Mouse (Mus musculus) embryonic facial prominence, embryonic 11.5 days (tissue): Measurements from ENCODE around the gene Zscan12. TPM values are rescaled to one million over a fixed set of nuclear protein-coding genes. Genes with fewer than 3 reads are reported as not detected.
A peak's percentile ranks its signal among the peaks of the same experiment; 100 is the strongest.

Source experiments
- ATAC-seq: fragments of 200-750 bp; cut with Nextera tagmentation; replicated peaks from 2 replicates; pipeline ENCODE4 v1.8.0; 2017; ENCODE audit warnings: low read depth; ENCODE audit not compliant: insufficient number of reproducible peaks, low FRiP score, low TSS enrichment
- DNase-seq: peaks from one replicate; pipeline ENCODE4 v3.0.0-alpha.2; 2015; ENCODE audit warnings: low spot score
- H3K27ac ChIP-seq: fragments of 300-500 bp; sonication (generic); replicated peaks from 2 replicates; pipeline ENCODE4 v1.5.1; 2014; ENCODE audit warnings: mild to moderate bottlenecking, low read depth, low read length, control low read depth
- H3K27me3 ChIP-seq: fragments of 300-500 bp; sonication (generic); 2 replicates; pipeline ENCODE4 v1.6.1; 2014; ENCODE audit warnings: mild to moderate bottlenecking, low read length, moderate library complexity, mixed read lengths; ENCODE audit not compliant: control insufficient read depth, insufficient read depth
- H3K36me3 ChIP-seq: fragments of 300-500 bp; sonication (generic); replicated peaks from 2 replicates; pipeline ENCODE4 v1.6.1; 2014; ENCODE audit warnings: low read depth, mild to moderate bottlenecking, low read length, moderate library complexity, mixed read lengths; ENCODE audit not compliant: control insufficient read depth, insufficient read depth
- H3K4me1 ChIP-seq: fragments of 300-500 bp; sonication (generic); 2 replicates; pipeline ENCODE4 v1.6.1; 2014; ENCODE audit warnings: low read length, mixed read lengths; ENCODE audit not compliant: control insufficient read depth, insufficient read depth
- H3K4me2 ChIP-seq: fragments of 300-500 bp; sonication (generic); 2 replicates; pipeline ENCODE4 v1.6.1; 2014; ENCODE audit warnings: low read depth, mild to moderate bottlenecking, control low read depth, low read length, moderate library complexity
- H3K4me3 ChIP-seq: fragments of 300-500 bp; sonication (generic); 2 replicates; pipeline ENCODE4 v1.5.1; 2014; ENCODE audit warnings: low read depth, low read length, control low read depth
- H3K9ac ChIP-seq: fragments of 300-500 bp; sonication (generic); replicated peaks from 2 replicates; pipeline ENCODE4 v1.6.1; 2014; ENCODE audit warnings: mild to moderate bottlenecking, control low read depth, low read length
- H3K9me3 ChIP-seq: fragments of 300-500 bp; sonication (generic); replicated peaks from 2 replicates; pipeline ENCODE4 v1.6.1; 2016; ENCODE audit warnings: mild to moderate bottlenecking, low read length, inconsistent platforms, mixed read lengths; ENCODE audit not compliant: control insufficient read depth
- WGBS: fragments of 180-500 bp; shearing (Covaris S2); extraction: QIAGEN DNeasy Blood & Tissue Kit; methylation state at CpG from one replicate; pipeline ENCODE4 v1.1.7; 2014; 5-methylcytosine and 5-hydroxymethylcytosine counted together
- polyA plus RNA-seq: library from polyadenylated mRNA; unstranded; fragments of >200 nt; fragmentation: Nextera tagmentation; extraction: Ambion mirVana; gene quantifications from 2 replicates; pipeline ENCODE4 v1.2.1, GENCODE M21; 2014

Gene Zscan12
- polyA plus RNA-seq, 1 experiment from 2014 or later = 21.5 TPM

DNA sequence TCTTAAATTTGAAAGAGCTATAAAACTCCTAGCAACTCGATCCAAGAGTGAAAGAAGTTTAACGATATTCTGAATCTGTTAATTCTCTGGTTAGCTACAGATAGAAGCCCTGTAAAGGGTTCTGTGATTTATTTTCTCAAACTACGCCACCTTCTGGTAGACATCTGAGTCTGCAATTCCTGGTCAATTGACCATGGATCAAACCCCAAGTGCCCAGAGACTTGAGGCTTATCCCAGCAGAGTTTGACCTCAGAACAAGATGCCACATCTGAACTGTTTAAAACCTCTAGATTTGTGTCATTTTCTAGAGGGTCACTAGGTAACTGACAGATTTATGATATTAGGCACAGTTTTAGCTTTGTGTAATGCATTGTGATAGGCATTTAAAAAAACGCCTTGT is 36.4 kb upstream of the Zscan12 start:
- DNase-seq = peak; percentile 74
- WGBS = 10% methylated on average over 4 of the region's 4 CpGs
- Histone ChIP-seq H3K27ac (no peak overlapping the region), H3K4me3 (no peak overlapping the region), H3K4me2 (no peak overlapping the region), H3K4me1 (no peaks in the 10 kb centered on the region), H3K9ac (no peak overlapping the region), H3K27me3 (no peaks in the 10 kb centered on the region), H3K9me3 (no peaks in the 10 kb centered on the region), H3K36me3 (no peaks in the 10 kb centered on the region)
- 0 out of 2 replicates have a peak, but pooled peaks have one; percentile 25 for ATAC-seq

DNA sequence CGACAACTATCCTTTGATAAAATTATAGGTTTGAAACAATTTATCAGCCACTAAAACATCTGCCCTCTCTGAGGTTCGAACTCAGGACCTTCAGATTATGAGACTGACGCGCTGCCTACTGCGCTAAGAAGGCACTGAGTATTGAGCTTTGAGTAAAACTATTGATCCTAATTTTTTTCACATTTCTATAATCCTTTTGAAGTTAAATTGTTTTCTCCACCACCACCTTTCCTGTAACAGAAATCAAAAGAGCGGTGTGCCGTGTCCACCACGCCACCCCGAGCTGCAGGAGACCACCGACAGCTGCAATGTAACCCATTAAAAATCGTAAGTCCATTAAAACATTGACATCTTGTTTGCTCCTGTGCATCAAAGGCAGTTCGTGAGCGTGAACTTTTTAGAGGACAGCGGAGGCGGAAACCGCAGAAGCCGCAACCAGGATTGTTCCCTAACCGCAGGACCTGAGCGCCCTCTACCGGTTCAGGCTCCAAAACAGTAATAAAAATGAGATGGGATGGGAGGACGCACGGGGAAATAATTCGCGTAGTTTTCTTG is 35.9 kb upstream of the Zscan12 start:
- H3K27me3 ChIP-seq = no peaks in the 10 kb centered on the region
- DNase-seq (peak; percentile 95), ATAC-seq (peak; percentile 63)
- H3K4me3 ChIP-seq = peak overlapping the region; percentile 32
- H3K27ac ChIP-seq = no peak overlapping the region
- no peaks in the 10 kb centered on the region for H3K36me3 ChIP-seq
- H3K9me3 ChIP-seq = no peaks in the 10 kb centered on the region
- peak overlapping the region; percentile 38 for H3K4me2 ChIP-seq
- under 1% methylated on average over 24 of the region's 24 CpGs for WGBS
- no peaks in the 10 kb centered on the region for H3K4me1 ChIP-seq
- no peak overlapping the region for H3K9ac ChIP-seq

DNA sequence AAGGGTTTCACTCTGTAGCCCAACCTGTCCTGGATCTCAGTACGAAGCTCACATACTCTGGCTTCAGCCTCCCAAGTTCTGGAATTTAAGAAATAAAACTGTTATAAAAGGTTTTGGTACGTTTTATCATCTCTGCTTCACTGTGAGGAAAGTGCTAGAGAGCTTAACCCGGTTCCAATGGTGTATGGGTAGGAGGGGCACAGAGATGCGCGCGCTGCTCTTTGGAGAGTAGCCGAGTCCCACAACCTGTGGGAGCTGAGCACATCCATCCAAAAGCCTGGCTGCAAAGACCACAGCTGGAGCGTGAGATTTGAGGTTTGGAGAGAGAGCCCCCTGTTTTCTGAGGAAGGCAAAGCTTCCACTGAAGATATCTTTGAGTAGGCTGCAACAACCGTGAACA is 35.2 kb upstream of the Zscan12 start:
- peak; percentile 69 for DNase-seq
- peak overlapping the region; percentile 32 for H3K4me3 ChIP-seq
- peak overlapping the region; percentile 33 for H3K4me2 ChIP-seq
- H3K4me1 ChIP-seq = no peaks in the 10 kb centered on the region
- H3K27me3 ChIP-seq = no peaks in the 10 kb centered on the region
- 0 out of 2 replicates have a peak, but pooled peaks have one; percentile 70 for ATAC-seq
- WGBS = 0% methylated on average over 9 of the region's 9 CpGs
- H3K9ac ChIP-seq = peak overlapping the region; percentile 4; the same call in 1 of the 2 replicates
- H3K9me3 ChIP-seq = no peaks in the 10 kb centered on the region
- H3K27ac ChIP-seq = no peak overlapping the region
- H3K36me3 ChIP-seq = no peaks in the 10 kb centered on the region

DNA sequence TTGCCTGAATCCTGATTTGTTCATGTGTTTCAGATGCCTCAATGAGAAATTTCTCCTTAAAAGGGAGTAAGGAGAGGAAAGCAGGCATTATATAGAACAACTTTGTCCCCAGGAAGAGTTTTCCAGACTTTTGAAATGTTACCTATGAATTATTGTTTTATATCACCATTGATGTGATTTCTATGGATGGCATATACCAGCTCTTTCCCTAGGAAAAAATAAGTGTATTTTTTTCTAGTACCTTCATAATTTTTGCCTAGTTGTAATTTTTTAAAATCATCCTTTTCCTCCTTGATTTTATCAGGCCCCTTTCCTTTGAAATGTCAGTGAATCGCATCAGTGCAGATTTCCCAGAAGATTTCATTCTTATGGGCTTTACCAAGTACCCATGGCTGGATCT is 16.0 kb upstream of the Zscan12 start, which contains the start of gene Olfr1367:
TSS of gene Olfr1367 (plus strand) at position 301 of the 400 bp plus-strand sequence.
- ATAC-seq = no peak
- H3K27me3 ChIP-seq = no peaks in the 10 kb centered on the region
- no peaks in the 10 kb centered on the region for H3K9me3 ChIP-seq
- no peak within 1 kb of the TSS for H3K9ac ChIP-seq
- DNase-seq = no peak
- no peaks in the 10 kb centered on the region for H3K36me3 ChIP-seq
- H3K4me1 ChIP-seq = no peaks in the 10 kb centered on the region
- H3K4me2 ChIP-seq = no peak within 1 kb of the TSS
- H3K4me3 ChIP-seq = no peak within 1 kb of the TSS
- 94% methylated on average over 1 of the region's 1 CpGs for WGBS
- H3K27ac ChIP-seq = no peak within 1 kb of the TSS

- no peak for ATAC-seq
- no peaks in the 10 kb centered on the region for H3K4me1 ChIP-seq
- H3K4me2 ChIP-seq = no peak overlapping the region
- no peak for DNase-seq
- no peaks in the 10 kb centered on the region for H3K9me3 ChIP-seq
- no peak overlapping the region for H3K4me3 ChIP-seq
- no peak overlapping the region for H3K9ac ChIP-seq
- H3K36me3 ChIP-seq = no peaks in the 10 kb centered on the region
- H3K27ac ChIP-seq = no peak overlapping the region
- no peaks in the 10 kb centered on the region for H3K27me3 ChIP-seq
Measured at GRCm38 (mm10) chr13:21350593-21350992, 12.0 kb upstream of the Zscan12 start.

DNA sequence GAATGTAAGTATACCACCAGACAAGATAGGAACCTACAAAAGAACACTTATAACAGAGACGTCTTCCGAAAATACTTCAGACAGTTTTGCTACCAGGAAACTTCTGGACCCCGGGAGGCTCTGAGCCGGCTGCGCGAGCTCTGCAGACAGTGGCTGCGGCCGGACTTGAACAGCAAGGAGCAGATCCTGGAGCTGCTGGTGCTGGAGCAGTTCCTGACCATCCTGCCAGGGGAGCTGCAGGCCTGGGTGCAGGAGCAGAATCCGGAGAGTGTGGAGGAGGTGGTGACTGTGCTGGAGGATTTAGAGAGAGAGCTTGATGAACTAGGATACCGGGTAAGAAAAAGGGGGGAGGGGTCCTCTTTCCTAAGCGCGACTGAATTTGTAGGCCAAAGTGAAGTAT is 1.1 kb downstream of the Zscan12 start:
- no peak for ATAC-seq
- DNase-seq = no peak
- peak overlapping the region; percentile 57 for H3K4me3 ChIP-seq
- H3K27ac ChIP-seq = no peak overlapping the region
- 65% methylated on average over 12 of the region's 12 CpGs for WGBS
- H3K4me1 ChIP-seq = no peaks in the 10 kb centered on the region
- H3K4me2 ChIP-seq = peak overlapping the region; percentile 58
- H3K27me3 ChIP-seq = no peaks in the 10 kb centered on the region
- peak overlapping the region; percentile 54 for H3K9ac ChIP-seq
- no peaks in the 10 kb centered on the region; the same call in 1 of the 2 replicates for H3K36me3 ChIP-seq
- no peaks in the 10 kb centered on the region for H3K9me3 ChIP-seq

DNA sequence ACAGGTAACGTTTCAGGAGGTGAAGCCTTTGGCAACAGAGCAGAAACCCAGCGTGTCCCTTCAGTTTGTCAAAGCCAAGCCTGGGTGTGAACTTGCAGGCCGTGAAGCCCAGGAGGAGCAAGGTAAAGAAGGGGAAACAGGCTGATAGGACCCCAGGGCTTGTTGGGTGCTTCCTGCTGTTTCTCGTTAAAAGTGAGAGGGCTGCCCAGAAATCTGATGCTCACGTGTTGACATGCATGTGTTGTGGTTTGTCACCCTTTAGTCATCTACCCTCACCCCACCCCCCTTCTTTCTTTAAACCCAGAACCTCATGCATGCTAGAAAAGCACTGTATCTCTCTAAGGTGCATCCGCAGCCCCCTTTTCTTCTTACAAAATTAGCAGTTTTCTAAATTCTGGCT is 4.0 kb downstream of the Zscan12 start:
- 71% methylated on average over 6 of the region's 6 CpGs for WGBS
- Histone ChIP-seq H3K27me3 (no peaks in the 10 kb centered on the region), H3K4me2 (no peak overlapping the region), H3K4me3 (no peak overlapping the region), H3K27ac (no peak overlapping the region), H3K36me3 (peaks cover 9% of the 10 kb centered on the region; the same call in 1 of the 2 replicates), H3K9me3 (no peaks in the 10 kb centered on the region), H3K4me1 (no peaks in the 10 kb centered on the region), H3K9ac (no peak overlapping the region)
- DNase-seq (no peak), ATAC-seq (no peak)

GRCm38 (mm10) chr13:21372700-21373099 is 10.1 kb downstream of the Zscan12 start:
- Histone ChIP-seq H3K27ac (no peak overlapping the region), H3K36me3 (peaks cover 9% of the 10 kb centered on the region; the same call in 1 of the 2 replicates), H3K4me1 (no peaks in the 10 kb centered on the region), H3K4me3 (no peak overlapping the region), H3K27me3 (no peaks in the 10 kb centered on the region), H3K4me2 (no peak overlapping the region), H3K9me3 (no peaks in the 10 kb centered on the region), H3K9ac (no peak overlapping the region)
- 91% methylated on average over 2 of the region's 2 CpGs for WGBS
- ATAC-seq (no peak), DNase-seq (no peak)
